Mouse (Mus musculus): ENCODE measurements around the gene Abca3.

DNA sequence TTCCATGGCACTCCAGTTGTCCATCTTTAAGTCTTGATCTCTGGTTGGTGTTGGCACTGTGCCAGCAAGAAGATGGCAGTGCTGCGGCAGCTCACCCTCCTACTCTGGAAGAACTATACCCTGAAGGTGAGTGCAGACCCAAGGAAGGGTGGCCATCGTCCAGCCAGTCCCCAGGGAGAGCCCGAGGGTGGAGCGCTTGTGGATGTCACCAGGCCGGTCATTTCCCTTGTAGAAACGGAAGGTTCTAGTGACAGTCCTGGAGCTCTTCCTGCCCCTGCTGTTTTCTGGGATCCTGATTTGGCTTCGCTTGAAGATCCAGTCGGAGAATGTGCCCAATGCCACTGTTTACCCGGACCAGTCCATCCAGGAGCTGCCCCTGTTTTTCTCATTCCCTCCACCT, 12.7 kb downstream of the Abca3 start:
- TF ChIP-seq CTCF (IDR thresholded peaks at IDR 0.05; ENCODE audit: control insufficient read depth, insufficient read depth, insufficient read length) (no peak), MYOD1 (IDR thresholded peaks at IDR 0.05; ENCODE audit: control insufficient read depth, insufficient read length, low read depth) (no peak), CEBPB (IDR thresholded peaks at IDR 0.05; ENCODE audit: low read depth) (no peak), MYOG (IDR thresholded peaks at IDR 0.05; ENCODE audit: control insufficient read depth, extremely low read depth, insufficient read length) (no peak), FOSL1 (IDR thresholded peaks at IDR 0.05; ENCODE audit: insufficient read depth, low read length, poor library complexity, severe bottlenecking) (no peak)

Measured in C2C12 (cell line).